13 mouse cellular contexts compared by ENCODE assay signal in the genomic region with DNA sequence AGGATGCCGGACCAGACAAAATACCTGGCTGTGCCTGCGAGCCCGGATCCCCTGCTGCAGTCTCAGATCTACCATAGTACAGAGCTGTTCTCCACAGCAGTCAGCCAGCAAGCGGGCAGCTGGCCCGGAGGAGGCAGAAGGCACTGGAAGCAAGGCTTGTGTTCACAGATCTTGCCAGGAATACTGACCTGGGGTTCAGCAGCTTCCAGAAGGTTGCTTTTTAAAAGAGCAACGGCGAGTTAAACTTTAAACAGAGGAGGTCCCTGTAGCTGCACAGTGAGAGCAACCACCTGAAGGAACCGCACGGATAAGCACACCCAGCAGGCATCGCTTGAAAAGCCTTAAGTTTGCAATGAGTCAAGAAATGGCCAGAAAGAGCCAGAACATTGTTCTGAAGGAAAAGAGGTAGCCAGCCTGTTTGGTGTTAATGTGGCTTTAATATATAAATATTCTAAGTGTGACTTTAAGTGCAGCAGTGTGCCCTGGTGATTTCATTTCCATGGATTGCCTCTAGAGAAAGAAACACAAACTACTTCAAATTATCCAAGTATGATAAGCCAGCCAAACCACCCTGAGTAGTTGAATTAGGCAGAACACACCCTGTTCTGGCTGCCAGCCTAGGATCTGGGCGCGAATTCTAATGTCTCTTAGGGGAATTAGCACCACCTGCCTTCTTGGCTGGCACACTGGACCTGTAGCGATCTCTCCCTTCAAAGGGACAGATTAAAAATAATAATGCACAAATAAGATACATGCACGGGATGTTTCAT.
DNase-seq lines count a peak whose midpoint lies in the region; ATAC-seq and TF ChIP-seq lines count a peak whose summit lies in the region.
"Had no signal": no experiment of that assay in that cellular context is flagged by ENCODE, and none has a peak within 500 bp of the region (broad histone marks: within the 10 kb centered on the region; RNA-seq: fewer than 3 reads in every experiment).

No protein-coding gene starts in this region.

- TF ChIP-seq POLR2A in heart, adult 2 months (IDR thresholded peaks at IDR 0.05; ENCODE audit: insufficient read depth, low read depth, low read length): no peak

- peak; percentile 75 for DNase-seq in forebrain, embryonic 14.5 days (ENCODE audit: low spot score)
- no peak for DNase-seq in forebrain, embryonic 10.5 days (ENCODE audit: extremely low spot score, low spot score)
- DNase-seq in brain, adult 2 months (ENCODE audit: low read depth, low spot score): peak; percentile 69
- peak; percentile 88 for DNase-seq in kidney, adult 11 months
- DNase-seq in kidney, postnatal 4 days: peak; percentile 39 to 57
- DNase-seq in heart, adult 2 months: no peak
- DNase-seq in spleen, postnatal 14 days (ENCODE audit: low spot score in 2 of 2): no peak
- DNase-seq in thymus, postnatal 14 days: no peak
- DNase-seq: gastrocnemius, adult 2 months had no signal

- no peaks in the 10 kb centered on the region for H3K9me3 ChIP-seq in forebrain, embryonic 14.5 days (replicated peaks; ENCODE audit: control insufficient read depth, low read length)
- H3K9me3 ChIP-seq in forebrain, embryonic 10.5 days: no peaks in the 10 kb centered on the region
- H3K9me3 ChIP-seq: heart, embryonic 12.5 days; midbrain, embryonic 12.5 days had no signal

- no peaks in the 10 kb centered on the region for H3K27me3 ChIP-seq in forebrain, embryonic 14.5 days (replicated peaks; ENCODE audit: control insufficient read depth, insufficient read depth, low read length)
- H3K27me3 ChIP-seq in forebrain, embryonic 10.5 days (ENCODE audit: poor library complexity, severe bottlenecking): no peaks in the 10 kb centered on the region; the same call in 1 of the 2 replicates
- no peaks in the 10 kb centered on the region for H3K27me3 ChIP-seq in heart, adult 2 months (ENCODE audit: control insufficient read depth, insufficient read depth, low read length)
- H3K27me3 ChIP-seq: heart, embryonic 12.5 days; liver, embryonic 12.5 days; midbrain, embryonic 12.5 days had no signal

- TF ChIP-seq EP300 in heart, adult 2 months (IDR thresholded peaks at IDR 0.05; ENCODE audit: insufficient read depth, low read depth, low read length): no peak

- no peak overlapping the region; the same call in 1 of the 2 replicates for H3K27ac ChIP-seq in forebrain, embryonic 14.5 days (ENCODE audit: low read depth, low read length)
- H3K27ac ChIP-seq in forebrain, embryonic 10.5 days: no peak overlapping the region
- H3K27ac ChIP-seq in heart, adult 2 months: no peak overlapping the region
- H3K27ac ChIP-seq: gastrocnemius, adult 2 months; liver, embryonic 12.5 days had no signal

- H3K9ac ChIP-seq in forebrain, embryonic 14.5 days (ENCODE audit: low read length): no peak overlapping the region
- H3K9ac ChIP-seq in heart, adult 2 months (ENCODE audit: low read depth, low read length): no peak overlapping the region
- H3K9ac ChIP-seq: heart, embryonic 12.5 days; liver, embryonic 12.5 days; midbrain, embryonic 12.5 days had no signal

- intact Hi-C loops in heart, adult 2 months (cut with DNase I): no loop called here

- no peak overlapping the region for H3K4me3 ChIP-seq in forebrain, embryonic 14.5 days (ENCODE audit: low read depth, low read length)
- no peak overlapping the region for H3K4me3 ChIP-seq in forebrain, embryonic 10.5 days
- H3K4me3 ChIP-seq in heart, adult 2 months: no peak overlapping the region
- H3K4me3 ChIP-seq: gastrocnemius, adult 2 months; heart, embryonic 12.5 days; left cerebral cortex, adult 2 months; liver, embryonic 12.5 days; midbrain, embryonic 12.5 days had no signal

- H3K4me1 ChIP-seq in forebrain, embryonic 14.5 days (ENCODE audit: control insufficient read depth, insufficient read depth, low read length): peaks cover 19% of the 10 kb centered on the region
- peaks cover 35% of the 10 kb centered on the region for H3K4me1 ChIP-seq in forebrain, embryonic 10.5 days
- no peaks in the 10 kb centered on the region for H3K4me1 ChIP-seq in heart, adult 2 months (ENCODE audit: control insufficient read depth, insufficient read depth, low read length)
- H3K4me1 ChIP-seq: liver, embryonic 12.5 days had no signal

- no peaks in the 10 kb centered on the region for H3K36me3 ChIP-seq in forebrain, embryonic 14.5 days (ENCODE audit: control insufficient read depth, insufficient read depth, low read length)
- H3K36me3 ChIP-seq in forebrain, embryonic 10.5 days (replicated peaks): no peaks in the 10 kb centered on the region
- H3K36me3 ChIP-seq in heart, adult 2 months (ENCODE audit: control insufficient read depth, insufficient read depth, low read length): no peaks in the 10 kb centered on the region
- H3K36me3 ChIP-seq: heart, embryonic 12.5 days; liver, embryonic 12.5 days; midbrain, embryonic 12.5 days had no signal

- peak; percentile 64; the same call in 1 of the 2 replicates for ATAC-seq in forebrain, embryonic 14.5 days
- ATAC-seq: liver, embryonic 12.5 days had no signal

- no peak for TF ChIP-seq CTCF in heart, adult 2 months (IDR thresholded peaks at IDR 0.05)

- H3K4me2 ChIP-seq in forebrain, embryonic 14.5 days (ENCODE audit: low read length): no peak overlapping the region
- H3K4me2 ChIP-seq: liver, embryonic 12.5 days had no signal

- WGBS in forebrain, embryonic 14.5 days: 79% methylated on average over 14 of the region's 14 CpGs
- 94% methylated on average over 14 of the region's 14 CpGs for WGBS in forebrain, embryonic 10.5 days
- WGBS in heart, adult 2 months: 86% methylated on average over 14 of the region's 14 CpGs

- H3K79me2 ChIP-seq in heart, adult 2 months (replicated peaks; ENCODE audit: control insufficient read depth, insufficient read depth, low read length): no peaks in the 10 kb centered on the region

Comparison
In these comparisons a context has a peak if more than half of its experiments do, and no peak if none do; other contexts are left out.
1. DNase-seq: peak in forebrain, embryonic 14.5 days (single experiment), brain, adult 2 months (single experiment), kidney, adult 11 months (single experiment) and kidney, postnatal 4 days (2 of 2); none in forebrain, embryonic 10.5 days (single experiment), heart, adult 2 months (0 of 2), spleen, postnatal 14 days (0 of 2) and thymus, postnatal 14 days (single experiment).